Mouse (Mus musculus) lung, embryonic 14.5 days (tissue): ENCODE measurements around the gene Alg12. TPM values are rescaled to one million over a fixed set of nuclear protein-coding genes. Genes with fewer than 3 reads are reported as not detected.
A peak's percentile ranks its signal among the peaks of the same experiment; 100 is the strongest.

Experiments used
- ATAC-seq: fragments of 200-750 bp; cut with Nextera tagmentation; 2 replicates; pipeline ENCODE4 v1.8.0; 2017; ENCODE audit warnings: mild to moderate bottlenecking, moderate TSS enrichment, moderate library complexity; ENCODE audit not compliant: insufficient read depth
- DNase-seq: peaks from one replicate; pipeline ENCODE4 v3.0.0-alpha.2; 2015
- H3K27ac ChIP-seq: fragments of 300-500 bp; sonication (generic); 2 replicates; pipeline ENCODE4 v1.5.1; 2014; ENCODE audit warnings: low read depth, mild to moderate bottlenecking, moderate library complexity
- H3K27me3 ChIP-seq: fragments of 300-500 bp; sonication (generic); 2 replicates; pipeline ENCODE4 v1.6.1; 2014; ENCODE audit warnings: low read length, control low read depth; ENCODE audit not compliant: insufficient read depth
- H3K36me3 ChIP-seq: fragments of 300-500 bp; sonication (generic); 2 replicates; pipeline ENCODE4 v1.6.1; 2014; ENCODE audit warnings: control low read depth; ENCODE audit not compliant: insufficient read depth
- H3K4me1 ChIP-seq: fragments of 300-500 bp; sonication (generic); 2 replicates; pipeline ENCODE4 v1.6.1; 2014; ENCODE audit warnings: antibody characterized with exemption, control low read depth; ENCODE audit not compliant: insufficient read depth
- H3K4me2 ChIP-seq: fragments of 300-500 bp; sonication (generic); 2 replicates; pipeline ENCODE4 v1.6.1; 2014; ENCODE audit warnings: mild to moderate bottlenecking
- H3K4me3 ChIP-seq: fragments of 300-500 bp; sonication (generic); 2 replicates; pipeline ENCODE4 v1.5.1; 2014; ENCODE audit warnings: low read depth, low read length
- H3K9ac ChIP-seq: fragments of 300-500 bp; sonication (generic); 2 replicates; pipeline ENCODE4 v1.6.1; 2014
- H3K9me3 ChIP-seq: fragments of 300-500 bp; sonication (generic); 2 replicates; pipeline ENCODE4 v1.6.1; 2016; ENCODE audit warnings: low read depth, low read length, control low read depth
- CTCF ChIP-seq: IDR thresholded peaks from 2 replicates; pipeline ENCODE4 v1.5.1; 2016; ENCODE audit warnings: antibody characterized with exemption, low read depth
- WGBS: fragments of 180-500 bp; shearing (Covaris S2); extraction: QIAGEN DNeasy Blood & Tissue Kit; methylation state at CpG from one replicate; pipeline ENCODE4 v1.1.7; 2014; 5-methylcytosine and 5-hydroxymethylcytosine counted together
- polyA plus RNA-seq: library from polyadenylated mRNA; unstranded; fragments of >200 nt; fragmentation: Nextera tagmentation; extraction: Ambion mirVana; gene quantifications from 2 replicates; pipeline ENCODE4 v1.2.1, GENCODE M21; 2014

Alg12 gene
- polyA plus RNA-seq, 1 experiment from 2014 or later = 13.3 TPM

GRCm38 (mm10) chr15:88864270-88865030, 45.3 kb upstream of the Alg12 start:
- H3K9me3 ChIP-seq = no peaks in the 10 kb centered on the region
- peak overlapping the region; percentile 92 for H3K4me2 ChIP-seq
- H3K27ac ChIP-seq = peak overlapping the region; percentile 97
- H3K4me3 ChIP-seq = peak overlapping the region; percentile 87
- H3K36me3 ChIP-seq = peaks cover 32% of the 10 kb centered on the region
- DNase-seq (no peak), ATAC-seq (no peak)
- WGBS = 25% methylated on average over 22 of the region's 22 CpGs
- peaks cover 35% of the 10 kb centered on the region for H3K4me1 ChIP-seq
- no peaks in the 10 kb centered on the region for H3K27me3 ChIP-seq
- H3K9ac ChIP-seq = peak overlapping the region; percentile 83
- TF ChIP-seq CTCF = peak; percentile 36

- H3K9ac ChIP-seq = peak overlapping the region; percentile 83
- peak overlapping the region; percentile 92 for H3K4me2 ChIP-seq
- H3K4me3 ChIP-seq = peak overlapping the region; percentile 87
- no peaks in the 10 kb centered on the region for H3K9me3 ChIP-seq
- 0% methylated on average over 33 of the region's 39 CpGs for WGBS
- H3K4me1 ChIP-seq = peaks cover 35% of the 10 kb centered on the region
- ATAC-seq (peak; percentile 86), DNase-seq (peak; percentile 97)
- no peak for TF ChIP-seq CTCF
- H3K27ac ChIP-seq = peak overlapping the region; percentile 97
- H3K27me3 ChIP-seq = no peaks in the 10 kb centered on the region
- peaks cover 32% of the 10 kb centered on the region for H3K36me3 ChIP-seq
Measured at GRCm38 (mm10) chr15:88863695-88864231, 44.6 kb upstream of the Alg12 start.

GRCm38 (mm10) chr15:88862881-88863694, 44.0 kb upstream of the Alg12 start:
- ATAC-seq = no peak; the same call in none of the 2 replicates
- peak overlapping the region; percentile 97 for H3K27ac ChIP-seq
- H3K27me3 ChIP-seq = no peaks in the 10 kb centered on the region
- peak overlapping the region; percentile 87 for H3K4me3 ChIP-seq
- H3K9me3 ChIP-seq = no peaks in the 10 kb centered on the region
- peak overlapping the region; percentile 92 for H3K4me2 ChIP-seq
- H3K9ac ChIP-seq = peak overlapping the region; percentile 83
- peaks cover 32% of the 10 kb centered on the region for H3K36me3 ChIP-seq
- under 1% methylated on average over 98 of the region's 98 CpGs for WGBS
- no peak for TF ChIP-seq CTCF
- peak; percentile 67 for DNase-seq
- peaks cover 35% of the 10 kb centered on the region for H3K4me1 ChIP-seq

GRCm38 (mm10) chr15:88861772-88862622, 42.9 kb upstream of the Alg12 start, which contains the start of gene Pim3:
TSS of gene Pim3 (plus strand) at chr15:88862186.
- no peaks in the 10 kb centered on the region for H3K9me3 ChIP-seq
- no peaks in the 10 kb centered on the region for H3K27me3 ChIP-seq
- peak; percentile 81 for ATAC-seq
- peak within 1 kb of the TSS; percentile 87 for H3K4me3 ChIP-seq
- H3K9ac ChIP-seq = peak within 1 kb of the TSS; percentile 83
- peaks cover 29% of the 10 kb centered on the region for H3K36me3 ChIP-seq
- TF ChIP-seq CTCF = no peak
- peak within 1 kb of the TSS; percentile 92 for H3K4me2 ChIP-seq
- WGBS = under 1% methylated on average over 107 of the region's 107 CpGs
- H3K27ac ChIP-seq = peak within 1 kb of the TSS; percentile 97
- H3K4me1 ChIP-seq = peaks cover 29% of the 10 kb centered on the region
- peak; percentile 99 for DNase-seq

GRCm38 (mm10) chr15:88860781-88861180, 41.7 kb upstream of the Alg12 start:
- Histone ChIP-seq H3K9me3 (no peaks in the 10 kb centered on the region), H3K27me3 (no peaks in the 10 kb centered on the region), H3K4me3 (0 out of 2 replicates have a peak overlapping the region, but pooled peaks have one; percentile 87), H3K4me2 (no peak overlapping the region), H3K36me3 (peaks cover 18% of the 10 kb centered on the region), H3K4me1 (peaks cover 23% of the 10 kb centered on the region), H3K27ac (no peak overlapping the region), H3K9ac (no peak overlapping the region)
- TF ChIP-seq CTCF = no peak
- 90% methylated on average over 3 of the region's 3 CpGs for WGBS
- DNase-seq (no peak), ATAC-seq (no peak)

- peaks cover 20% of the 10 kb centered on the region for H3K4me1 ChIP-seq
- ATAC-seq (no peak), DNase-seq (no peak)
- WGBS = 58% methylated on average over 8 of the region's 8 CpGs
- no peaks in the 10 kb centered on the region for H3K9me3 ChIP-seq
- no peak overlapping the region for H3K9ac ChIP-seq
- H3K4me3 ChIP-seq = no peak overlapping the region
- no peaks in the 10 kb centered on the region for H3K27me3 ChIP-seq
- no peak for TF ChIP-seq CTCF
- H3K36me3 ChIP-seq = peaks cover 4% of the 10 kb centered on the region
- H3K4me2 ChIP-seq = no peak overlapping the region
- H3K27ac ChIP-seq = no peak overlapping the region
Measured at GRCm38 (mm10) chr15:88859206-88859970, 40.3 kb upstream of the Alg12 start.
